Mouse (Mus musculus) liver, embryonic 14.5 days (tissue): ENCODE results near the gene Prss43. TPM values are rescaled to one million over a fixed set of nuclear protein-coding genes. Genes with fewer than 3 reads are reported as not detected.

Experiments
- ATAC-seq: fragments of 200-750 bp; cut with Nextera tagmentation; 2 replicates; pipeline ENCODE4 v1.8.0; 2017; ENCODE audit warnings: moderate number of reproducible peaks, mild to moderate bottlenecking, moderate library complexity; ENCODE audit not compliant: insufficient read depth
- DNase-seq, 3 experiments: peaks; one replicate each; pipeline ENCODE4 v3.0.0-alpha.2; 2012 to 2013; ENCODE audit warnings: low read depth in 3 of 3, low spot score in 3 of 3
- H3K27ac ChIP-seq: fragments of 300-500 bp; sonication (generic); 2 replicates; pipeline ENCODE4 v1.5.1; 2014; ENCODE audit warnings: moderate library complexity, mild to moderate bottlenecking, control low read depth, inconsistent platforms
- H3K27me3 ChIP-seq: fragments of 300-500 bp; sonication (generic); 2 replicates; pipeline ENCODE4 v1.6.1; 2014; ENCODE audit warnings: mild to moderate bottlenecking, low read length, moderate library complexity; ENCODE audit not compliant: control insufficient read depth, insufficient read depth
- H3K36me3 ChIP-seq: fragments of 300-500 bp; sonication (generic); replicated peaks from 2 replicates; pipeline ENCODE4 v1.6.1; 2014; ENCODE audit warnings: low read depth; ENCODE audit not compliant: control insufficient read depth, insufficient read depth
- H3K4me1 ChIP-seq, 2 experiments: fragments of 200-500 bp in 1 of 2; fragments of 300-500 bp in 1 of 2; sonication (generic) in 1 of 2; replicated peaks; 2 replicates each; pipeline ENCODE4 v1.6.1; 2012 to 2014; ENCODE audit warnings: antibody characterized with exemption in 1 of 2, inconsistent platforms in 1 of 2, low read length in 1 of 2; ENCODE audit not compliant: control insufficient read depth in 2 of 2, insufficient read depth in 2 of 2
- H3K4me2 ChIP-seq: fragments of 300-500 bp; sonication (generic); 2 replicates; pipeline ENCODE4 v1.6.1; 2014; ENCODE audit warnings: low read depth, mild to moderate bottlenecking, control low read depth, moderate library complexity
- H3K4me3 ChIP-seq, 2 experiments: fragments of 200-500 bp in 1 of 2; fragments of 300-500 bp in 1 of 2; sonication (generic) in 1 of 2; 2 replicates each; pipeline ENCODE4 v1.5.1; 2012 to 2014; ENCODE audit warnings: low read depth in 2 of 2, low read length in 2 of 2, mild to moderate bottlenecking in 2 of 2, control low read depth in 1 of 2, inconsistent platforms in 1 of 2, moderate library complexity in 1 of 2; ENCODE audit not compliant: insufficient read depth in 1 of 2
- H3K9ac ChIP-seq: fragments of 300-500 bp; sonication (generic); replicated peaks from 2 replicates; pipeline ENCODE4 v1.6.1; 2014; ENCODE audit warnings: mild to moderate bottlenecking, control low read depth, moderate library complexity
- H3K9me3 ChIP-seq: fragments of 300-500 bp; sonication (generic); 2 replicates; pipeline ENCODE4 v1.6.1; 2016; ENCODE audit warnings: low read length, mixed read lengths; ENCODE audit not compliant: control insufficient read depth
- CTCF ChIP-seq: IDR thresholded peaks from 2 replicates; pipeline ENCODE4 v1.5.1; 2016; ENCODE audit warnings: antibody characterized with exemption, low read depth, control low read depth
- EP300 ChIP-seq: IDR thresholded peaks from 2 replicates; pipeline ENCODE4 v1.6.1; 2016; ENCODE audit warnings: antibody characterized with exemption, low read depth
- WGBS: fragments of 180-500 bp; shearing (Covaris S2); extraction: QIAGEN DNeasy Blood & Tissue Kit; methylation state at CpG from one replicate; pipeline ENCODE4 v1.1.7; 2014; ENCODE audit not compliant: insufficient replicate concordance; 5-methylcytosine and 5-hydroxymethylcytosine counted together
- polyA plus RNA-seq, 2 experiments: library from polyadenylated mRNA; depleted of rRNA in 1 of 2; stranded (reverse) in 1 of 2; unstranded in 1 of 2; fragments of >200 nt; fragmentation: Nextera tagmentation in 1 of 2; extraction: Ambion mirVana in 1 of 2; gene quantifications; 2 replicates each; pipeline versions ENCODE4 v1.2.1 to v1.2.3; 2012 to 2014

The Prss43 gene
- polyA plus RNA-seq, 2 experiments, result not detected

DNA sequence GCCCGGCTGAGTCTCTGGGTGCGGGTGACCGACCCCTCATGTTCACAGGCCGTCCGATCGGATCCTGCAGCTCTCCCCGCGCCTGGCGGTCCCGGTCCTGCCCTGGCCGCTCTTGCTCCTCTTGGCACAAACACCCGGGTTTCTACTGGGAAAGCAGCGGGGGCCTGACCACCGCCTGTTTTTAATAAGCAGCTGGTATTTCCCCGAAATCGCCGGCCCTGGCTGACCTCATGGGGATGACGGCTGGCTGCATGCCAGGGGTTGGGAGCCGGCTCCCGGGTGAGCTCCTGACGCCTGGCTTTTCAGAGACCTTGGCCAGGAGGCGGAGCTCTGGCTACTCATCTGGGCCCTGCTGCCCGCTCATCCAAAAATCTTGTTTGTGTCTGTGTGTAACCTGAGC, 44.8 kb upstream of the Prss43 start:
- no peak overlapping the region for H3K27ac ChIP-seq
- ATAC-seq (peak; percentile 61), DNase-seq (peak; percentile 16 to 23 (median 20))
- H3K4me2 ChIP-seq, result peak overlapping the region; percentile 71
- H3K9me3 ChIP-seq, result no peaks in the 10 kb centered on the region
- peak overlapping the region; percentile 15 to 45 for H3K4me3 ChIP-seq
- 4% methylated on average over 23 of the region's 23 CpGs for WGBS
- no peak overlapping the region for H3K9ac ChIP-seq
- H3K27me3 ChIP-seq, result peaks cover 3% of the 10 kb centered on the region
- no peaks in the 10 kb centered on the region for H3K36me3 ChIP-seq
- no peak for TF ChIP-seq CTCF
- no peak for TF ChIP-seq EP300
- H3K4me1 ChIP-seq, result peaks cover 0 to 3% of the 10 kb centered on the region in 2 experiments; a peak in 1 of 4 replicates

DNA sequence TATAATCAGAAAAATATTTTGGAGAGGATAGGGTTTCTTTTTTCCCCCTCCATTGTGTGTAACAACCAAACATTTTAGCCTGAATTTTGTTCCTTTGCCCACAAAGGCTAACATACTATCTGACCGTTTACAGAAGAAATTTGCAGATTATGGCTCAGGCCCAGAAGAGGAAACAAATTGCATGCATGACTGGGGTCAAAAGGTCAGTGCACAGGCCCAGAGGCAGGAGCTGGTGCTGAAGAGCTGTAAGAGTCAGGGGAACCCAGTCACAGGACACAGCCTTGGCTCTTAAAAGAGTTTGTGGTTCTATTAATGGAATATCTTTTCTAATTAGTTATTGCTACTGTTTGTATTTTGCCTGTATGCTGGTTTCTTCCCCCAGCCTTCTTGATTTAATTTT, 42.9 kb upstream of the Prss43 start:
- no peak overlapping the region for H3K9ac ChIP-seq
- no peak overlapping the region for H3K27ac ChIP-seq
- TF ChIP-seq EP300, result no peak
- no peak for TF ChIP-seq CTCF
- H3K4me2 ChIP-seq, result no peak overlapping the region
- H3K4me1 ChIP-seq, result peaks cover 0 to 3% of the 10 kb centered on the region in 2 experiments; a peak in 1 of 4 replicates
- peaks cover 3% of the 10 kb centered on the region for H3K27me3 ChIP-seq
- H3K36me3 ChIP-seq, result no peaks in the 10 kb centered on the region
- 26% methylated on average over 1 of the region's 1 CpGs for WGBS
- no peak overlapping the region for H3K4me3 ChIP-seq
- no peaks in the 10 kb centered on the region for H3K9me3 ChIP-seq
- ATAC-seq, result no peak
- no peak for DNase-seq

DNA sequence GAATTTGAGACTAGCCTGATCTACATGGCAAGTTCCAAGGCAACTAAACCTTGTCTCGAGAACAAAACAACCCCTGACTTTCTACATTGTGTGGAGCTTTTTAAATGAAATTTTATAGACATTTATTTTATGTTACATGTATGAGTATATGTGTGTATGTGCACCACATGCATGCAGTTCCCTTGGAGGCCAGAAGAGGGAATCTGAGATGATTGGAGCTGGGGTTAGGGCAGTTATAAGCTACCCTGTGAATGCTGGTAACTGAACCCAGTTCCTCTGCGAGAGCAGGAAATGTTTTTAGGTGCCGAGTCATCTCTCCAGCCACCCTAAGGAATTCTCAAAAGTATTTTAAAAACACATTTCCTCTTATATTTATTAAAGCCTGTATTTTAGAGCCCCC, 38.3 kb upstream of the Prss43 start:
- WGBS, result 67% methylated on average over 3 of the region's 3 CpGs
- no peaks in the 10 kb centered on the region for H3K9me3 ChIP-seq
- no peak overlapping the region for H3K4me3 ChIP-seq
- ATAC-seq, result no peak
- H3K27me3 ChIP-seq, result no peaks in the 10 kb centered on the region
- no peak overlapping the region for H3K4me2 ChIP-seq
- TF ChIP-seq CTCF, result no peak
- TF ChIP-seq EP300, result no peak
- no peak overlapping the region for H3K9ac ChIP-seq
- DNase-seq, result no peak
- H3K36me3 ChIP-seq, result no peaks in the 10 kb centered on the region
- no peaks in the 10 kb centered on the region for H3K4me1 ChIP-seq
- no peak overlapping the region for H3K27ac ChIP-seq

DNA sequence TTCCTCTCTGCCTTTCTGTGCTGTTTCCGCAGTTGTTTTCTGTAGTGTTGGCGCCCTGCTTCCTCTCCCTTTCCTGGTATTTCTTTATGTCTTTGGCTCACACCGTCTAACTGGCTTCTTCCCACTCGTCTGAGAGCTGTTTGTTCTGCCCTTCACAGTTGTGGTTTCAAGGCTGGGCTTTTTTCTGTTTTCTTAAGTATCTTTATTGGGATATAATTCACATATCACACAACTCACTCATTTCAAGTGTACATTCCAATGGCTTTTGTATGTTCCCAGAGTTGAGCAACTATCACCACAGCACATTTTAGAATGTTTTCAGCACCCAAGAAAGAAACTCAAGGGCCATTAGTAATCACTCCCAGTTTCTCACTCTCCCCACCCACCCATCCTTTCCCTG, 36.0 kb upstream of the Prss43 start:
- ATAC-seq (no peak), DNase-seq (no peak)
- no peaks in the 10 kb centered on the region for H3K4me1 ChIP-seq
- no peak overlapping the region for H3K9ac ChIP-seq
- TF ChIP-seq EP300 (no peak), CTCF (no peak)
- no peak overlapping the region for H3K4me2 ChIP-seq
- H3K27ac ChIP-seq, result no peak overlapping the region
- no peaks in the 10 kb centered on the region for H3K9me3 ChIP-seq
- WGBS, result 49% methylated on average over 4 of the region's 4 CpGs
- H3K4me3 ChIP-seq, result no peak overlapping the region
- H3K36me3 ChIP-seq, result no peaks in the 10 kb centered on the region
- no peaks in the 10 kb centered on the region for H3K27me3 ChIP-seq

DNA sequence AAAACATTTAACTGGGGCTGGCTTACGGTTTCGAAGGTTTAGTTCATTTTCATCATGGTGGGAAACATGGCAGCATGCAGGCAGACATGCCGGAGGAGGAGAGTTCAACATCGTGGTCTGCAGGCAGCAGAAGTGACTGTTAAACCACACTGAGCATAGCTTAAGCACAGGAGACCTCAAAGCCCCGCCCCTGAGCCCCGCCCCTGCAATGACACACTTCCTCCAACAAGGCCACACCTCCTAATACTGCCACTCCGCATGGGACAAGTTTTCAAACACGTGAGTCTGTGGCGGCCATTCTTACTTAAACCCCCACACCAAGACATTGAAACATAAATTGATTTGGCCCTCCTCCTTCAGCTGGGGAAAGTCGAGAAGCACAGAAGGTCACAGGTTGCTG, 29.5 kb upstream of the Prss43 start:
- H3K9me3 ChIP-seq, result no peaks in the 10 kb centered on the region
- no peak overlapping the region for H3K4me3 ChIP-seq
- no peak overlapping the region for H3K27ac ChIP-seq
- DNase-seq, result no peak
- ATAC-seq, result no peak
- TF ChIP-seq CTCF, result no peak
- no peak for TF ChIP-seq EP300
- WGBS, result 52% methylated on average over 10 of the region's 10 CpGs
- no peak overlapping the region for H3K4me2 ChIP-seq
- no peaks in the 10 kb centered on the region for H3K4me1 ChIP-seq
- no peaks in the 10 kb centered on the region for H3K36me3 ChIP-seq
- no peaks in the 10 kb centered on the region for H3K27me3 ChIP-seq
- H3K9ac ChIP-seq, result no peak overlapping the region
